Mouse (Mus musculus): ENCODE results near the gene Aldh8a1. TPM values are rescaled to one million over a fixed set of nuclear protein-coding genes. Genes with fewer than 3 reads are reported as not detected.

Aldh8a1 gene
- total RNA-seq, 2 experiments from 2014 or later, result 0.11 TPM; not detected in 1

GRCm38 (mm10) chr10:21415031-21415430 lies 37.9 kb downstream of the Aldh8a1 start:
- no peak for ATAC-seq (ENCODE audit: poor library complexity, severe bottlenecking)

GRCm38 (mm10) chr10:21416184-21416583 lies 39.1 kb downstream of the Aldh8a1 start:
- ATAC-seq (ENCODE audit: poor library complexity, severe bottlenecking), result no peak

DNA sequence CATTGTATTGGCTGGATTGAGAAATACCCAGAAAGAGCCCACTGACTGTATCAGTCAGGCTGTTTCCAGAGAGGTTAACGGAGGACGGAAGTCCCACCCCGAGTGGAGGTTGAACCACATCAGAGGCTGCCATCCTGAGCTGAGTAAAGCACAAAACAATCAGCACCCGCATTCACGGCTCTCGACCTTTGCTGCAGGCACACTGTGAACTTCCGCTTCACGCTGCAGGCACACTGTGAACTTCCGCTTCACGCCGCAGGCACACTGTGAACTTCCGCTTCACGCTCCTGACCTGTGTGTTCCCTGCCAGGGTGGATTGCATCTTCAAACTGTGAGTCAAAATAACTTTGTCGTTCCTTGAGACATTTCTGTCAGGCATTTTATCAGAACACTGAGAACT lies 42.1 kb downstream of the Aldh8a1 start:
- peak; percentile 27; the same call in 1 of the 2 replicates for ATAC-seq (ENCODE audit: poor library complexity, severe bottlenecking)

- ATAC-seq (ENCODE audit: poor library complexity, severe bottlenecking), result peak; percentile 51; the same call in 1 of the 2 replicates
Observed at GRCm38 (mm10) chr10:21420457-21421424, 43.6 kb downstream of the Aldh8a1 start.

DNA sequence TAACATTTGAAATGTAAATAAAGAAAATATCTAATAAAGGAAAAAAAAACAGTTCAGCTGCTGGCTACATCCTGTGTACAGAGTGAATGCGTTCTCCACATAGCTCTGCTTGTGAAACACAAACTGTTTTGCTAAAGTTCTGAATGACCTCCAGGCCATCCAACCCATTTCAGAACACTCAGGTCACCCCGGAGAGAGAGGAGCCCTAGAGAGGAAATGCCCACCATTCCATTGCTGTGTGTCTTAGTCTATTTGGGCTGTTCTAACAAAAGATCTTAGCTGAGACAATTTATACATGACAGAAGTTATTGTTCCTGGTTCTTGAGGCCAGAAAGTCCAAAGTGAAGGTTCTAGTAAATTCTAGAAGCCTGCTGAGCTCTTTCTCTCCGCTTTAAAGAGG lies 49.4 kb downstream of the Aldh8a1 start:
- no peak for ATAC-seq (ENCODE audit: poor library complexity, severe bottlenecking)

GRCm38 (mm10) chr10:21427996-21428395 lies 50.9 kb downstream of the Aldh8a1 start:
- no peak for ATAC-seq (ENCODE audit: poor library complexity, severe bottlenecking)

DNA sequence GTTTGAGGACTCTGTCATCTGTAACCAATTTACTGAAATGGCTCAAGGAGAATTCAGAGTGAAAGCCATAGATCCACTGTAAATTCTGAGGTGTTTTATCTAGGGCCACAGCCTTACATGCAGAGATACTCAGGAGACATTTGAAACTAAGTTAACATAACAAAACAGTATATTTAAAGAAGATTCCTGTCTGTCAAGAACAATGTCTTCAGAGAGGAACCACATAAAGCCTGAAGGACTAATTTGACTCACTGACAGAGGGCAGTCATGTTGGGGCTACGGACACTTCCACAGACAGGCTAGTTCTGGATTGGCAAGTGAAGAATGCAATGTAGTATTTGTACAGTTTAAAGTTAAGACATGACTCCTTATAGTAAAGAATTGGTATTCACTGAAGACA lies 62.2 kb downstream of the Aldh8a1 start:
- ATAC-seq (ENCODE audit: poor library complexity, severe bottlenecking), result no peak

DNA sequence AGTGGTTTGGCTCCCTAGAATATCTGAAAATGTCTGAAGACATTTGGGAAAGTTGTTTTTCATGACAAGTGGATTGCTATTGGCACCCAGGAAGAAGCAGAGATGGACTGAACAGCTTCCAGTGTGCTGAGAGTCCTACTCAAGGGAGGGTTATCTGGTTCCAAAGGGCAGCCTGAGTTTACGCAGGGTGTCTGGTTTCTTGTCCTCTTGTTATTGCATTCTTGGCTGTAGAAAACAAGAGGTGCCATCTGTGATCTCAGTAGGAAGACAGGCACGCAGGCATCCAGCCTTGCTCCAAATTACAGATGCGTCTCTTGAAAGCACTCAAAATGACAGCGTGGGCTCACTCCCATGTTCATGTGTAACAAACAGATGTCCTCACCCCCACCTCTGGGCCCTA lies 63.9 kb downstream of the Aldh8a1 start:
- no peak for ATAC-seq (ENCODE audit: poor library complexity, severe bottlenecking)

DNA sequence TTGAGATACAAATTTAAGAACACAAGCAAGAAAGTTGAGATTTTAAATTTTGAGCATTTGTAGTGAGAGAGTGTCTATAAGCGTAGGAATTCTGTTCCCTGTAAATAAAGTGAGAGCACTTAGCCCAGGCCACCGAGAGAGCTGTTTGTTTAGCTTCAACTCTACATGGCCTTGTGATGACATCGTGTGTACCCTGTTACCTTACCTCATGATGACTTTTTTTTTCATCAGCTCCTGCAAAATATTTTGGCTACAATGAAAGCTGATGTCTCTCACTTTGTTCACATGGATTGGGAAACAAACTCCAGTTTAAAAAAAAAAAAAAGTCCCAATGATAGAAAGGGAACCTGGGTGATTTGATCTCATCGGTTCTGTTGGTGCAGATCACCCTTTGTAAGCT lies 64.6 kb downstream of the Aldh8a1 start:
- no peak for ATAC-seq (ENCODE audit: poor library complexity, severe bottlenecking)

DNA sequence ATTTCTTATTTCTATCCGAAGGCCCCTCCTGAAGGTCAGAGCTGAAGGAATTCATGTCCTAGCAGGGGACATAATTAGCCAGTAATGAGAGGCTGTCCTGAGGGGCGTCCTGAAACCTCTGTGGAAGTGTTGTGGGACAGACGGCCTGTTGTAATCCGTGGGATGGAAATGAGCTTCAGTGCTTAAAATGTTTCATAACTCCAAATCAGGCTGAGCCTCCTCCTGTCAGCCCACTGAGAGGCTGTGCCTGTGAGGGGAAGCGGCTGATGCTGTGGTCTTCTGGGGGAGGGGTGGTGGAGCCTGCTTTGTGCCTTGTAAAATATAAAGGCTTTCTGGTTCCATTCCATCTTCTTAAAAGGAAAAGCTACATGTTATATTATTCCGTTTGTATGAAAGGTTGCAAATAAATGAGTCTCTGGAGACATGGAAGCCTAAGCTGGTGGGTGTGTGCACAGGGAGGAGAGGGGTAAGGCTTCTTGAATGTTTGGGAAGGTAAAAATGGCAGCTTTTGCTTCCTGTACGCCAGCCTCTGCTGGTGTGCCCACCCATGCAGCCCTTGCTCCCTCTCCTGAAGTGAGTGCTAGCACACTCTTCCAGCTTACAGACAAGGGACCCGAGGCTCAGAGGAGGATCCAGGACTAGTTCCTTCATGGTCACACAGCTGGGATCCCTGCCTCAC lies 66.7 kb downstream of the Aldh8a1 start:
- no peak for ATAC-seq (ENCODE audit: poor library complexity, severe bottlenecking)

DNA sequence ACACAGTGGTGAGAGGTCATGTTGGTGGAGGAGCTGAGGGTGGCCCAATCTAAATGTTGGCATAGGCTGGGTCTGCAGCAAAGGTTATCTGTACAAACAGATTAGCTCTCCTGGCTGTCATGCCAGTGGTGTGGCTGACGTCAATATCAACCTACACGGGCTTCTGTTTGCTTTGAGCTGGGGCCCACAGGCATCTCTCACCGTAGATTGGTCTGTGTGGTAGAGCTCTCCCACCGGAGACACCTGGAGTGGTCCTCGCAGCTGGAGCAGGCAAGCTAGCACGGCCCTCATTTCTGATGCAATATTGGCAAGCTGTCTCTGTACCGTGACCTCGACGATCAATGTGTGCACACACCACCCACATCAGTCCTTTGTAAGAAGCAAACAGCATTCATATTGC lies 67.3 kb downstream of the Aldh8a1 start:
- ATAC-seq (ENCODE audit: poor library complexity, severe bottlenecking), result no peak

Other genes starting within 250 kb of the Aldh8a1 start
- gene Myb, start 216.3 kb upstream of the Aldh8a1 start, total RNA-seq (2015), result 42.5 and 45.2 TPM in 2 replicates
- 38.3 and 50.7 TPM in 2 replicates for gene Myb, start 216.3 kb upstream of the Aldh8a1 start, total RNA-seq (2017)
- 39.0 and 40.4 TPM in 2 replicates for gene Hbs1l, start 81.3 kb upstream of the Aldh8a1 start, total RNA-seq (2015)
- gene Hbs1l, start 81.3 kb upstream of the Aldh8a1 start, total RNA-seq (2017), result 55.4 and 57.3 TPM in 2 replicates
- gene 1700020N01Rik, start 215.9 kb downstream of the Aldh8a1 start, total RNA-seq (2015), result not detected in 2 replicates
- gene 1700020N01Rik, start 215.9 kb downstream of the Aldh8a1 start, total RNA-seq (2017), result not detected in 2 replicates

Measured in megakaryocyte, adult 5-6 weeks (primary cell).